Mouse (Mus musculus) urinary bladder, postnatal 10 days (tissue): ENCODE results near the gene Mrs2.

Experiments
- DNase-seq: peaks from one replicate; pipeline ENCODE4 v3.0.0; 2022; ENCODE audit warnings: low spot score

Gene Mrs2

DNA sequence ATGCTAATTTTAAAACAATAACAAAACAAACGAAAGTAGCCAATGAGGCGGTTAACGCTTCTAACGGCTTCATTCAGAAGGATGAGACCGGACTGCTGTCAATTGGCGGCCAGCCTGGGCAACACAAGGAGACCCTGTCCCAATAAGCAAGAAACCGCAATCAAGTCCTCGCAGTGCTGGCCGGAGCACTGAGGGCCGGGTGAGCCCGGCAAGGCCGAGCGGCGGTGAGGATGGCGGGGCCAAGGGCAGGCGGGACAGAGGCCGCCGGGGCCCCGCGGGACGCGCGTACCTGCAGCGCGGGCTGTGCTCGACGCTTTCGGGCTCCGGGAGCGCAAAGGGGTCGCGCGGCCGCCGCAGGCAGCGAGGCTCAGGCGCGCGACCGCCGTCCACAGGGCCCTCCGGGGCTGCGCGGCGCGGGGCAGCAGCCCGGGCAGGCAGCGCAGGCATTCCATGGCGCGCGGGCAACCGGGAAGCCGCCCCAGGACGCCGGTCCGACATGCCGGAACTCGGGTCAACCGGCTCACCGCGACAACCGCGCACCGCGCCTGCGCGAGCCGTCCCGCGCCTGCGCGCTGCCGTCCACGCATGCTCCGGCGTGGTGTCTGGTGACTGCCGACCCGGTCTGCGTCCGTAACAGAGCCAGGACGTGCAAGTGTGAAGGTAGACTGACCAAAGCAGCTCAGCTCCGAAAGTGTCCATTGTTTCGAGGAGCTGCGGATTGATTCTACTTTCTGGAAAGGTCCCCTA, at the start of gene Mrs2:
Gene Mrs2, minus strand, starts transcription at position 587 of the 747 bp plus-strand sequence.
- DNase-seq = peak; percentile 39

DNA sequence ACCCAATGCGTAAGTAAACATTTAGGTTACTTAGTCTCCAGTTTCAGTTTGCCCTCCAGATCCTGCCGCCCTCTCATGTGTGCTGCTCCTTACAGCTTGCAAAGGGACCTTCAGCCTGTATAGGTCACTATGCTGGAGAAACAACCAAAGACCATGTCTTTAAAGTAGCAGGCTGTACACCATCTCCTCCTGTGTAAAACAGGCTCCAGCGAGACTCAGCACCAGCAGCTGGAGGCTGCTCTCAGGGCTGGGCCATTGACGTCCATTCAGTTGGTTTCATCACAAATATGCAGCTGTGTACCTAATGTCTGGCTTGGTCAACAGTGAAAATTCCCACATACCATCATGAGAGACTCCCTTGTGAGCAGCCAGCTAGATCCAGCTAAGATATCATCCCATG, 49.6 kb upstream of the Mrs2 start:
- no peak for DNase-seq

DNA sequence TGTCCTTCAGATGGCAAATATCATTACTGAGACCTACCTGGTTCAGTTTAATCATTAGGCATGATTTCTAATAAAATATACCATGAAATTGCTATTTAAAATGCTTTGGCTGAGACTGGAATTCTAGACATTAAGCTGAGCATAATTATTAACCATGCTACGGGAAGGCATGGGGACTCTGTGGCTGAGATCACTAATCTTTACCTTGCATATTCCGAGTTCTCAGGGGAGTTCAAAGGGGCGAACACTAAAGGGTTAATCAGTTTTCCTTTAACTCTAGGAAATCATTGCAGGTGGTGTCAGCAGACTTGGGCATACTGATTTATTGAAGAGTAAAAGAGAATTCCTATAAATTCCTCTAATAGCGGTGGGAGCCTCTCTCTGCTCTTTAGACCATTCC, 47.0 kb upstream of the Mrs2 start:
- no peak for DNase-seq

DNA sequence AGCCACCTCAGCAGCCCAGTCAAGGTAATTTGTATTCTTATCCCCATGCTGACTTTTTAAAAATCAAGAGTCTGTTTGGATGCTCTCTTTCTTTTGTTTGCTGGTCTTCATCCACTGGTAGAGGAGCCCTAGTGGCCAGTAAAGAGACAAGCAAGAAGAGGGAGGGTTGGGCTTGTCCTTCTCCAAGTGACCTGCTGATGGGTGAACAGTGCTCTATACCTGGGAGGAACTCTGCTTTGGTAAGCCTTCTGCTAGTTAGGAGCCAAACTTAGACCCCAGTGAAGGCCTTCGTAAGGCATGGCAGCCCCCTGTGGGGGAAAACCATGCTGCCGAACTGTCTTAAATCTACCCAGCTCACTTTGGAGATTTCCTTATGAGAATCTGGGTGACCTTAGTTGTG, 46.5 kb upstream of the Mrs2 start:
- no peak for DNase-seq

DNA sequence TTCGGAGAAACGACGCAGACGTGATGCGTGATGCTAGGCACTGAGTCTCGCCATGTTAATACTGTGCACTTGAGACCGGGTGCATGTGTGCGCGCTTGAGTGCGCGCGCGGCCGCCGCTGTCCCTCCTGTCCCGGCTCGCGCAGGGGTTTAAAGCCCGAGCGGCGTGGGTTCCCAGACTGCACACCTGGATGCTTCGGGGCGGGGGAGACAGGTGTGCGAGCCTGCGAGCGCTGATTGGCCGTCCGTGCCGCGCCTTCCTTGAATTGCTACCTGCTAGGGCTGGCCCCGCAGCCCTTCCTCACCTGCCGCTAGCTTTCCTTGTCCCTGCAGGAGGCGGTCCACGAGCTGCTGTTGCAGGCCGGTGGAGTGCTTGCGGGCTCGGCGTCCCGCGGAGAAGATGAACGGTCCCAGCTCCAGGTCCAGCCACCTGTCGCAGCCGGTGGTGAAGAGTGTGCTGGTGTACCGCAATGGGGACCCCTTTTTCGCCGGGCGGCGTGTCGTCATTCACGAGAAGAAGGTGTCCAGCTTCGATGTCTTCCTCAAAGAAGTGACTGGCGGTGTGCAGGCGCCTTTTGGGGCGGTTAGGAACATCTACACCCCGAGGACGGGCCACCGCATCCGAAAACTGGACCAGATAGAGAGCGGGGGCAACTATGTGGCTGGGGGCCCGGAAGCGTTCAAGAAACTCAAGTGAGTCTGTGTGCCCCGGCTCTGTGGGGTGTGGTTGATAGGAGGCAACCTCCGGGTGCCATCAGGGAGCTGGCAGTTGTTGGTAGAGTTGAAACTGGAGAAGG, 35.9 kb upstream of the Mrs2 start, which contains the start of gene Dcdc2a:
Gene Dcdc2a, plus strand, starts transcription at position 132 of the 795 bp plus-strand sequence.
- DNase-seq = no peak

DNA sequence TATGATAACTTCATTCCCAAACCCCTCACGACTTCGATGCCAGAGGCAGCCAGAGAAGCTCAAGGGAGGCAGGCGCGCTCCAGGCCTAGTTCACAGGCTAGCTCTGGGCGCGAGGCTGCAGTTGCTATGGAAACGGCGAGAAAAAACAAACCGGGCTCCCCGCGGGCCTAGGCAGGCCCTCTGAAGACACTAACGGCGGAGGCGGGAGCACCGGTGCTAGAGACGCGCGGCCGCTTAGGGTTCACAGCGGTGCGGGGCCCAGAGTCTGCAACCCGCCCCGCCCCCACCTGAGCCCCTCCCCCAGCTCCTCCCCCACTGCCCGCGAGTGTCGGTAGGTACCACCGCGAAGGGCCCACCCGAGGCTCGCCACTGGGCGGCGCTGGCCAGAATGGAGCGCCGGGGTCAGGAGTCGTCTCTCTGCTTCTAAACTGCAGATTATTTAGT, 35.0 kb upstream of the Mrs2 start:
- DNase-seq = no peak

DNA sequence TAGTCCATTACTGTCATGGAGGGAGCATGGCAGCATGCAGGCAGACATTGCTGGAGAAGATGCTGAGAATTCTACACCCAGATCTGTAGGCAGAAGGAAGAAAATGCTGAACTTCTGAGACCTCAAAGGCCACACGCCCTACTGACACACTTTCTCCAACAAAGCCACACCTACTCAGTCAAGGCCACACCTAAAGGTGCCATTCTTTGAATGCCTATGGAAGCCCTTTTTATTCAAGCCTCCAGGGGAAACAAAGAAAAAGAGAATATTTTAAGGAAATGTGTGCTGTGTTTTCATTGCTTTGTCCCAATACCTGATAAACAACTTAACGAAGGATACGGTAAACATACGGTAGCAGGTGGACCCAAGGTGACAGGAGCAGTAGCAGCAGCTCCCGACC, 32.5 kb upstream of the Mrs2 start:
- DNase-seq = no peak

DNA sequence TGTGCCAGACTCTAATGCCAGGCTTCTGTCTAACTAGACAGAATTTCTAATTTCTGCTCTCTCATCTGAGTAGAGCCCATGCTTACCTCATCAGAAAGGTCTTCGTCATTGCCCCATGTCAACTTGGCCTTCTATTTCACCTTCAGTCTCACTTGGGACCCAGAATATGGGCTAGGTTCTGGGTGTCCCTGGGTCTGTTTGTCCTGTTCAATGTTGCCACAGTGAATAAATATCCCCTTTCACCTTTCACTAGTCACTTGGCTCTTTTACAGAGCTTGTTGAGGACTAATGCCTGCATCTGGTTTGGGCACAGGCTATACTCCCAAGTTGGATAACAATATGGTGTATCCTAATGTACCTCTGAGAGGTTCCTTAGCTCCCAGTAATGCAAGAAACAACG, 19.3 kb upstream of the Mrs2 start:
- DNase-seq = no peak

DNA sequence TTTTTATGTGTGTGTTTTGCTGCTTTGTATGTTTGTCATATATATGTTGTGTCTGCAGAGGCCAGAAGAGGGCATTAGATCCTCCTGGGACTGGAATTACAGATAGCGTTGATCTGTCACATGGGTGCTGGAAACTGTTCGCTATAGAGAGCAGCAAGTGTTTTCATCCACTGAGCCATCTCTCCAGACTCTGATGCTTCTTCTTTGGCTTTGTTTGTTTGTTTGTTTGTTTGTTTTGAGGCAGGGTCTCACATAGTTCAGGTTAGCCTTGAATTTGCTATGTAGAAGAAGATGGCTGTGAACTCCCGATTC, 6.9 kb upstream of the Mrs2 start:
- no peak for DNase-seq

DNA sequence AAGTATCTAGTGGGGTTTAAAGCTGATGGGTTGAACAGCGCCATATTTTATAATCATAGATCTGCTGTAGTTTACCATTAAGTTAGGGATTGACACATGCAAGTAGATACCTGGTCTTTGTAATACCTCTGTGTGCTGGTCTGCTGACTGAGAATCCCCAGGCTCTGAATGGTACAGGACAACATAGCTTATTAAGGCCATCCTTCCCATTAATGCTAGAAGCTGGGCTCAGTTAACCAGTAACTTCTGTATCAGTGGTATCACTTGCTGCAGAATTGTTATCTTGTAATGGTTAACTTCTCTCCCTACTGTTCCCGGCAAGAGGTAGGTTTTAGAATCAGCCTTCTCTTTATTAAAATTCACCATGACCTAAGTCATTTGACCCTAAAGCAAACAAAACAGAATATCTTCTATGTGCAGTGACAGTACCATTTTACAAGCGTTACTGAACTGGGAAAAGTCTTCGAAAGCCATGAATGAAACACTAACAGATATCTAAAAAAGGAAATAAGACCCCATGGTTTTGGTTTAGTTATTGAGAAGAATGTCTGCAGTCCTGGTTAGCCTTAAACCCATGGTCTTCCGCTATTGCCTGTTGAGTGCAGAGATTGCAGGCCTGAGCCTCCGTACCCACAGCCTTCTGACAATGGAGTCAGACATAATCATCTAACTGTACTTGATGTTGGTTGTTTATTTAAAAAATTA, 6.4 kb upstream of the Mrs2 start:
- no peak for DNase-seq

DNA sequence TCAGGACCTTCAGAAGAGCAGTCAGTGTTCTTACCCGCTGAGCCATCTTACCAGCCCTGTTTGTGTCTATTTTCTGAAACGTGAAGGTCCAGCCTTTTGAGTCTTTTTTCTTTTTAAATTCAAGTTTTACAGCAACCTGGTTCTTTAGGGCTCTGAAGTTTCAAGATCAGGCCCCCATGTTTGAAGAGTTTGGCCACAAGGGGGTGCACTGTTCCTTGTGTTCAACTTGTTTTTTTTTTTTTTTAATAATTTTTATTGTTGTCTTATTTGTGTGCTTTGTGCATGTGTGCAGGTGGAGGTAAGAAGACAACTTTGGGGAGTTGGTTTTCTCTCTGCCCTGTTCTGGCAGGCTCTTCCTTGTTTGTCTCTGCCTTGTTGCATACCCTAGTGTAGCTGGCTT, 4.5 kb upstream of the Mrs2 start:
- no peak for DNase-seq

DNA sequence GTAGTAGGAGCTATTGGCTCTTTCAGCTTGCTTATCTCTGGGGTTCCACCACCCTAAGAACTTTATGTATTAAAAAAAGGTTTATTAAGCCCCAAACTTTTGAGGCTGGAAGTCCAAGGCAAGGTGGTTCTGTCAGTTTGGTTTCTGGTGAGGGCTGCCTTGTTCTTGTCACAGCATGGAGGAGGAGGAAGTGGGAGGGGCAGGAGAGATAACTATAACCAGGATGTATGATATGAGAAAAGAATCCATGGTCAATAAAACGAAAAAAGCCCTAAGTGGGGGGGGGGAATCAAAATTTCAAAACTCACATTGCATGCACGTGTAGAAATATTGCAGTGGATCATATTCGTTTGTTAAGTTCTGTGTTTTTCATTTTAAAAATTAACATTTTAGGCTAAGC, 3.0 kb upstream of the Mrs2 start:
- DNase-seq = no peak

DNA sequence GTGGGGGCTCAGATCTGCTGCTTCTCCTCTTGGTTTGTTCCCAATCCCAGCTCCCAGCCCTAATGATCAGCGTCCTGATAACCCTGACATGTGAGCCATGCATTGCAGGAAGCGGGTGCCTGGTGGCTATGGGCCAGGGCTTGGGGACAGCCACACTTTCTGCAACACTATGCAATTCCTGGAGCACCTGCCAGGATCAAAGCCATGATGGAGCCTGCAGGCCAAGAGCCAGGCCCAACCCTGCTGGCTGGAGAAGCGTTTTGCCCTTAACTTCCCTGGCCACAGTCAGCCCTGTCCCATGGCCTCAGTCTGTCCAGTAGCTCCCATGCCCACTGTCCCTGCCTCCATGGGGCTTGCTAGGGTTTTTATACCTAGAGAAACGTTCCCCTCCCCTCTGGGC, 2.2 kb upstream of the Mrs2 start:
- no peak for DNase-seq

DNA sequence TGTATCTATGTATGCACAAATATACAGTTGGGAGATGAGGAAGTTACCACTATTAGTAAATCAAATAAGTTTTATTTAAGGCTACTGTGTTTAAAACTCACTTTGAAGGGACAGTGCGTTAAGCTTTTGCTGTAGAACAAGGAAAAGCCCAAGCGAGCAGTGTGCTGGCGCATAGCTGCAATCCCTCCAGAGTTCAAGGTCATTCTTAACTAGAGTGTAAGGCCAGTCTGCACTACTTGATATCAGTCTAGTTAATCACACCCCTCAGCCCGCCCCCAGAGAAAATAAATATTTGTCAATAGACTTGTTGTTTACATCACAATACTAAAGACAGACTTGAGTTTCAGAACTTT, 337 bp upstream of the Mrs2 start:
- no peak for DNase-seq

DNA sequence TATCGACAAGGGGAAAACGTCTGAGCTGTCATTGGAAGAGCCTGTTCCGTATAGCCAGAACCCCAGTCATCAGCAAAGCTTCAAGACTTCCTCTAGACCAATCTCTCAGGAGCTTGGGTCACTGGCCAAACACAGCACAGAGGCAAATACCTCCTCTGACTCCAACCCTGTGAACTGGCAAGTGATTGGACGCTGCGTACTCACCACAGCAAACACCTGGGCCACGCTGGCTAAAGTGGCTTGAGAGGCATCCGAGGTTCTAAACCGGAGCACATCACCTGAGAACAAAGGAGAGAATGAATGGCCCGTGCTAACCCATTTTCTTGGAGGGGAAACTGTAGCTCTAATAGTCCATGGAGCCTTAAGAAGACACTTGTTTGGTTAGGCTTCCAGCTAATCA, 1.9 kb downstream of the Mrs2 start:
- no peak for DNase-seq

DNA sequence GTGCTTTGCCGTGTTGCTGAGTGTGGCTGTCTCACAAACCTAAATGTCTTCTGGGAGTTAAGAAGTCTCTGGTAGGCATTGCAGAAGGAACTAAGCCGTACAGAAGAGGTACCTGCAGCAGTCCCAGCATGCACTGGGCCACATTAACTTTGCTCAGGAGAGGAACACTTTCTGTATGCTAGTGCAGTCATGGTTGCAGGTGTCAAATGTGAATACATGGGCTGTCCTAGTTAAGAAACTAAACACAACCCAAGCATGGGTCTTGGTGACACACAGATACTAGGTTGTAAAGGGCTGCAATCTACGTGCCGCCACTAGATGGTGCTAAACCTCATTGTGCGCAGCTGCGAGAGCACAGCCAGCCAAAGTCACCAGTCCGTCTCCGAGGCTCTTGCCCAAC, 13.1 kb downstream of the Mrs2 start:
- DNase-seq = no peak

DNA sequence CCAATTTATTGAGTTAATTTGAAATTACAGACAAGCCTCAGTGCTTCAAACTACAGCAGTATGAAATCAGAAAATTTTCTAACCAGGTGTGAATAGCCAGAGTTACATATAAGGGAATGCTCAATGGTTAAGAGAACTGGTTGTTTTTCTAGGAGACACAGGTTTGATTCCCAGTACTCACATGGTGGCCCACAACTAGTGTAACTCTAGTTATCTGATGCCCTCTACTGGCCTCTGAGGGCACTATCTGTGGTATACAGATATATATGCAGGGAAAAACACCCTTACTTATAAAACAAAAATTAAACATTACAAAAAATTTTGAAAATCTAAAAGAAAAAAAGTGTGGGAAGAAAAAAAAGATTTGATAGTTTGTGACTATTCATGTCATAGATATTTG, 17.2 kb downstream of the Mrs2 start:
- DNase-seq = no peak

DNA sequence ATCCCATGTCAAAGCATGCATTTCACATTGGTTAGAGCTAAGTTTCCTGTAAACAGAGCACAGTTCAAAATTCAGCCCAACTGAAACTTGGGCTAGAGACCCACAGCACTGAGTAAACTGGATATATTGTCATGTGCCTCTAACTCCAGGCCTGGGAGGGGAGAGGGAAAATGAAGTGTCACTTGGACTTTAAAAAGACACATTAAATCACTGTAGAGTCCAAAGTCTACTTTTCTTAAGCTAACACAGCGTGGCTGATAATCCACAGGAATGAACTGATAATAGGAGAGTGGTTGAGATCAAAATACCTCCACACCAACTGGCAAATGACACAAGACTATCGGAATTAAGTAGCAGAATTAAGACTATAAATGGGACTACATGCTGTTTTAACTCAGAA, 20.6 kb downstream of the Mrs2 start:
- DNase-seq = no peak

DNA sequence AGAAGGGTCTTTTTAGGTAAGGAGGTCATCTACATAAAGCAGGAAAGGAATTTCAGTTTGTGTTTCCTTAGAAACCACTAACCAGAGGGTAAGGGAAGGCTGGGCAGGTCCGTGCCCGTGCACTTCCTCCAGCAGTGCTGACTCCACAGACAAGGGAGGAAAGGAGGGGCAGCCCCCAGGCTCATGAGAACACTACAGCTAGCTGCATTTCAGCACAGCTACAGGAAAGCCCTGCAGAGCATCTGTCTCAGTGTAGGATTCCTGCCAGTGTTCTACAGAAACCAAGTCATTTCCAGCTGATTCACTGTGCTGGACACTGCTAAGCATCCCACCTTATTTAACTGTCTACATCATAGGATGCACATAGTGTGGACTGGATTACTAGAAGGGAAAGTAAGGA, 27.0 kb downstream of the Mrs2 start:
- no peak for DNase-seq

DNA sequence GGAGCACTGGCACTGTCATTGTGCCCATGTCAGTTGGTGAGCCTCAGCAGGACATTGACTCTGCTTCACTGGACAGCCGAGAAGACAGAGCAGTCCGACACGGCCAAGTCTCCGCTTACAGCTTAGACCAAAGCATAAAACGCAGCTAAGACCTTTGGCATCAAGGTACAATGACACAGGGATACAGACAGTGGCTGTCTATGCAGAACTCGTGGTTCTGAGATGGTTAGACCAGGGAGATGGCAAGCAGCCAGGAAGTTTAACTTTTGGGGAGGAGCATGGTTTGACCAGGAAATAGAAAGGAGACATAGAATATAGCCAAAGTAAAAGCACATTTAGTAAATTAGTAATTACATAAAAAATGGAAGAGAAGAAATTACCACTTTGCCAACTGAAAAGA, 31.2 kb downstream of the Mrs2 start:
- DNase-seq = no peak

DNA sequence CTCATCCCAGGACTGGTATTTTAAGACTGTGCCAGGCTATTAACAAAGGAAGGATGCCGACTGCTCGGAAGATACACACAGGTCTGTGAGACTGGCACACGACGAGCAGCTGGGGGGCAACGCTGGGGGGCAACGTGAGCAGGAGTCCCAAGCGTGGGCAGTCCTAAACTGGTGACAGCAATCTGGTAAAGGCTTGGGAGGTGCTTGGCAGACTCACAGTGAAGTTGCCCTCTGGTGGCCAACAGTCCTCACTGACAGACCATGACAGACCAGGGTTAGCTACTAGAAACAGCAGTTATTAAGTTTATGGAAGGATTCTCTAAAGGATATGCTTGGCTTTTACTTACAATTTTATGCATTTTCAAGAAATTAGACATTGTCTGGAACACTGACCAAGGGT, 31.8 kb downstream of the Mrs2 start:
- DNase-seq = no peak

DNA sequence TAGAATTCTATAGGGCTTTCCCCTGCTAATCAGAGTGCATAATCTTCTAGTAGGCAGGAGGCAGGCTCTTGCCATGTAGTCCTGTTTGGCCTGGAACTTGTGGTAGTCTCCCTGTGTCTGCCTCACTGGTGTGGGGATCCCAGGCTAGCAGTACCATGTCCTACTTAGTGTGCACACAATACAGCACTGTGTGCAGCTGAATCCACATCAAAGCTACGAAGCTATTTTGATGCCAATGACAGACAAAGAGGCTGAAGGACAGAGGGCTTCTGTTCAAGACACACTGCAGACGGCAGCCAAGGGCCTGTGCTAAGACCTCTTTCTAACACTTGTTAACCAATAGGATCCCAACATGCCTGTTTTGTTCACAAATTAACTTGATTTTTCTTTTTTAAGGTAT, 34.7 kb downstream of the Mrs2 start:
- no peak for DNase-seq

DNA sequence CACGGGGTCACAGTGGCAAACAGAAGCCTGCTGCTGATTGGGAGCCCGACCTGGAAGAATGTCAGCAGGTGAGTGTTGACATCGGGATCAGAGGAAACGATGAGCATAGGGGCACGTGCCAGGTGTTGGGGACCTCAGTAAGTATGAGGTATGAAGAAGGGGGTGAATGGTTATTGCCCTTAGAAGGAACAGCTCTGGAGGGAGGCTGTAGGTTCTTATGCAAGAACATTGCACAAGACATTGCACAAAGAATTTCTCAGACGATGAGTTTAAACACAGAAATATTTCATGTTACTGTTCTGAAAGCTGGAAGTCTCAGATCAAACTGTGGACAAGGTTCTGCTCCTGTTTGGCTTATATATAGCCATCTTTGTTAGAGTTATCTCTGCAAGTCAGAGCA, 39.1 kb downstream of the Mrs2 start:
- DNase-seq = no peak
